Mouse (Mus musculus) liver, embryonic 14.5 days (tissue): ENCODE results near the gene Gak.

Experiments used
- CTCF ChIP-seq: IDR thresholded peaks from 2 replicates; pipeline ENCODE4 v1.5.1; 2016; ENCODE audit warnings: antibody characterized with exemption, low read depth, control low read depth
- EP300 ChIP-seq: IDR thresholded peaks from 2 replicates; pipeline ENCODE4 v1.6.1; 2016; ENCODE audit warnings: antibody characterized with exemption, low read depth

GRCm38 (mm10) chr5:108549489-108550206 lies 79.9 kb downstream of the Gak start, which contains the start of gene Cplx1:
- no peak for TF ChIP-seq EP300
- no peak for TF ChIP-seq CTCF
